Mouse (Mus musculus) liver, postnatal 0 days (tissue): ENCODE measurements around the gene Nsun2.

Experiments used
- CTCF ChIP-seq: sonication (generic); IDR thresholded peaks from 2 replicates; pipeline ENCODE4 v1.5.1; 2016; ENCODE audit warnings: antibody characterized with exemption, low read depth
- EP300 ChIP-seq: IDR thresholded peaks from 2 replicates; pipeline ENCODE4 v1.6.1; 2016; ENCODE audit warnings: antibody characterized with exemption, low read depth, mild to moderate bottlenecking

DNA sequence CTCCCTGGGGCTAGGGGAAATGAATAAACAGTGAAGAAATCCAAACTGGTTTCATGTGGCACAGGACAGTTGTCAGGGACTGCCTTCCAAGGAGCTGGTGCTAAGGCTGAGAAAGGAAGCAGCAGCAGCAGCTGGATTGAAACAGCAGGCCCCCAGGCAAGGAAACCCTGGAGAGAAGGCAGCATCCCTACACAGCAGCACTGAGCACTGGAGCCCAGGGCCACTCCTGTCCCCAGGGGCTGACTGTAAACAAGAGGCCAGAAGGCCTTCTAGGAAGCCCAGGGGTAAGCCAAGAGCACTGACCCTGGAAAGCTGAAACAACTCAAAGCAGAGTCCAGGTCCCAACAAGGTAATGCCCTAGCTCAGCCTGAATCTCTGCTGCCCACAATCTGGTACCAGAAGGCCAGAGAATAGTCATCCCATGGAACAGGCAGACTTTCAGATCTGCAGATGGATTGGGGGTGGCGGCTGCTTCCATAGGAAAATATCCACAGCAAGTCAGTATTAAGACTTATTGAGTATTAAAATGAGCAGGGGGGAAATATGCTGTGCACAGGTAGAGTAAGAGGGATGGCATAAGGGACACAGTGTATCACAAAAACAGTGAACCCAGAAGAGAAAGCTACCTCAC, 11.3 kb upstream of the Nsun2 start:
- TF ChIP-seq CTCF (no peak), EP300 (no peak)
